Mouse (Mus musculus): ENCODE results near the gene Ppp2r5b. TPM values are rescaled to one million over a fixed set of nuclear protein-coding genes. Genes with fewer than 3 reads are reported as not detected.

Gene Ppp2r5b
- polyA plus RNA-seq, 1 experiment from 2014 or later = 22.1 TPM

GRCm38 (mm10) chr19:6262839-6263433, 27.3 kb upstream of the Ppp2r5b start:
- peak overlapping the region; percentile 52 for H3K4me2 ChIP-seq (ENCODE audit: low read depth, low read length)
- peak overlapping the region; percentile 80 for H3K27ac ChIP-seq (ENCODE audit: low read length)
- H3K9ac ChIP-seq (ENCODE audit: low read length) = peak overlapping the region; percentile 56
- peak; percentile 81 for ATAC-seq (ENCODE audit: insufficient read depth, low FRiP score)
- peaks cover 15% of the 10 kb centered on the region for H3K36me3 ChIP-seq (ENCODE audit: control insufficient read depth, insufficient read depth, low read length)
- WGBS = 70% methylated on average over 8 of the region's 8 CpGs
- H3K27me3 ChIP-seq (ENCODE audit: control insufficient read depth, insufficient read depth, low read length) = no peaks in the 10 kb centered on the region
- no peaks in the 10 kb centered on the region for H3K9me3 ChIP-seq (replicated peaks; ENCODE audit: control insufficient read depth, low read length)
- no peaks in the 10 kb centered on the region for H3K4me1 ChIP-seq (ENCODE audit: control insufficient read depth, insufficient read depth, low read length)
- peak overlapping the region; percentile 35 for H3K4me3 ChIP-seq (replicated peaks; ENCODE audit: low read length)

GRCm38 (mm10) chr19:6262222-6262621, 26.6 kb upstream of the Ppp2r5b start:
- H3K36me3 ChIP-seq (ENCODE audit: control insufficient read depth, insufficient read depth, low read length) = peaks cover 15% of the 10 kb centered on the region
- H3K9me3 ChIP-seq (replicated peaks; ENCODE audit: control insufficient read depth, low read length) = no peaks in the 10 kb centered on the region
- no peak overlapping the region for H3K9ac ChIP-seq (ENCODE audit: low read length)
- WGBS = 70% methylated on average over 7 of the region's 7 CpGs
- H3K27ac ChIP-seq (ENCODE audit: low read length) = peak overlapping the region; percentile 80
- H3K4me3 ChIP-seq (replicated peaks; ENCODE audit: low read length) = no peak overlapping the region
- no peaks in the 10 kb centered on the region for H3K27me3 ChIP-seq (ENCODE audit: control insufficient read depth, insufficient read depth, low read length)
- H3K4me1 ChIP-seq (ENCODE audit: control insufficient read depth, insufficient read depth, low read length) = no peaks in the 10 kb centered on the region
- ATAC-seq (ENCODE audit: insufficient read depth, low FRiP score) = no peak
- H3K4me2 ChIP-seq (ENCODE audit: low read depth, low read length) = no peak overlapping the region

- ATAC-seq (ENCODE audit: insufficient read depth, low FRiP score) = no peak
- Histone ChIP-seq H3K4me3 (replicated peaks; ENCODE audit: low read length) (no peak overlapping the region), H3K4me2 (ENCODE audit: low read depth, low read length) (no peak overlapping the region), H3K27ac (ENCODE audit: low read length) (no peak overlapping the region), H3K4me1 (ENCODE audit: control insufficient read depth, insufficient read depth, low read length) (no peaks in the 10 kb centered on the region), H3K9ac (ENCODE audit: low read length) (no peak overlapping the region), H3K9me3 (replicated peaks; ENCODE audit: control insufficient read depth, low read length) (no peaks in the 10 kb centered on the region), H3K27me3 (ENCODE audit: control insufficient read depth, insufficient read depth, low read length) (no peaks in the 10 kb centered on the region), H3K36me3 (ENCODE audit: control insufficient read depth, insufficient read depth, low read length) (peaks cover 19% of the 10 kb centered on the region)
- WGBS = 93% methylated on average over 14 of the region's 14 CpGs
These were observed 25.7 kb upstream of the Ppp2r5b start for GRCm38 (mm10) chr19:6261379-6261778.

- Histone ChIP-seq H3K4me1 (ENCODE audit: control insufficient read depth, insufficient read depth, low read length) (no peaks in the 10 kb centered on the region), H3K9me3 (replicated peaks; ENCODE audit: control insufficient read depth, low read length) (no peaks in the 10 kb centered on the region), H3K4me3 (replicated peaks; ENCODE audit: low read length) (no peak overlapping the region), H3K9ac (ENCODE audit: low read length) (no peak overlapping the region), H3K36me3 (ENCODE audit: control insufficient read depth, insufficient read depth, low read length) (peaks cover 19% of the 10 kb centered on the region), H3K27ac (ENCODE audit: low read length) (no peak overlapping the region), H3K4me2 (ENCODE audit: low read depth, low read length) (no peak overlapping the region), H3K27me3 (ENCODE audit: control insufficient read depth, insufficient read depth, low read length) (no peaks in the 10 kb centered on the region)
- WGBS = 89% methylated on average over 4 of the region's 4 CpGs
- ATAC-seq (ENCODE audit: insufficient read depth, low FRiP score) = no peak
These were observed 25.3 kb upstream of the Ppp2r5b start for GRCm38 (mm10) chr19:6260946-6261345.

- H3K27me3 ChIP-seq (ENCODE audit: control insufficient read depth, insufficient read depth, low read length) = no peaks in the 10 kb centered on the region
- no peaks in the 10 kb centered on the region for H3K9me3 ChIP-seq (replicated peaks; ENCODE audit: control insufficient read depth, low read length)
- H3K36me3 ChIP-seq (ENCODE audit: control insufficient read depth, insufficient read depth, low read length) = peaks cover 19% of the 10 kb centered on the region
- H3K4me1 ChIP-seq (ENCODE audit: control insufficient read depth, insufficient read depth, low read length) = no peaks in the 10 kb centered on the region
- H3K27ac ChIP-seq (ENCODE audit: low read length) = no peak overlapping the region
- no peak for ATAC-seq (ENCODE audit: insufficient read depth, low FRiP score)
- no peak overlapping the region for H3K9ac ChIP-seq (ENCODE audit: low read length)
- no peak overlapping the region for H3K4me3 ChIP-seq (replicated peaks; ENCODE audit: low read length)
- H3K4me2 ChIP-seq (ENCODE audit: low read depth, low read length) = no peak overlapping the region
- WGBS = 56% methylated on average over 2 of the region's 2 CpGs
These were observed 24.8 kb upstream of the Ppp2r5b start for GRCm38 (mm10) chr19:6260428-6260827.

- no peaks in the 10 kb centered on the region for H3K27me3 ChIP-seq (ENCODE audit: control insufficient read depth, insufficient read depth, low read length)
- H3K4me1 ChIP-seq (ENCODE audit: control insufficient read depth, insufficient read depth, low read length) = no peaks in the 10 kb centered on the region
- no peaks in the 10 kb centered on the region for H3K9me3 ChIP-seq (replicated peaks; ENCODE audit: control insufficient read depth, low read length)
- H3K4me3 ChIP-seq (replicated peaks; ENCODE audit: low read length) = no peak overlapping the region
- no peak overlapping the region for H3K9ac ChIP-seq (ENCODE audit: low read length)
- WGBS = 86% methylated on average over 4 of the region's 4 CpGs
- no peak for ATAC-seq (ENCODE audit: insufficient read depth, low FRiP score)
- no peak overlapping the region for H3K4me2 ChIP-seq (ENCODE audit: low read depth, low read length)
- H3K36me3 ChIP-seq (ENCODE audit: control insufficient read depth, insufficient read depth, low read length) = peaks cover 10% of the 10 kb centered on the region; the same call in 1 of the 2 replicates
- H3K27ac ChIP-seq (ENCODE audit: low read length) = no peak overlapping the region
These were observed 17.3 kb upstream of the Ppp2r5b start for GRCm38 (mm10) chr19:6253021-6253420.

- peaks cover 4% of the 10 kb centered on the region for H3K4me1 ChIP-seq (ENCODE audit: control insufficient read depth, insufficient read depth, low read length)
- no peaks in the 10 kb centered on the region for H3K9me3 ChIP-seq (replicated peaks; ENCODE audit: control insufficient read depth, low read length)
- no peak overlapping the region for H3K4me3 ChIP-seq (replicated peaks; ENCODE audit: low read length)
- WGBS = 92% methylated on average over 29 of the region's 29 CpGs
- H3K27me3 ChIP-seq (ENCODE audit: control insufficient read depth, insufficient read depth, low read length) = no peaks in the 10 kb centered on the region
- H3K36me3 ChIP-seq (ENCODE audit: control insufficient read depth, insufficient read depth, low read length) = peaks cover 20% of the 10 kb centered on the region; the same call in 1 of the 2 replicates
- no peak overlapping the region for H3K9ac ChIP-seq (ENCODE audit: low read length)
- no peak for ATAC-seq (ENCODE audit: insufficient read depth, low FRiP score)
- no peak overlapping the region for H3K4me2 ChIP-seq (ENCODE audit: low read depth, low read length)
- no peak overlapping the region for H3K27ac ChIP-seq (ENCODE audit: low read length)
These were observed 12.0 kb upstream of the Ppp2r5b start for GRCm38 (mm10) chr19:6247526-6248300.

- 36% methylated on average over 1 of the region's 1 CpGs for WGBS
- Histone ChIP-seq H3K9me3 (replicated peaks; ENCODE audit: control insufficient read depth, low read length) (no peaks in the 10 kb centered on the region), H3K4me2 (ENCODE audit: low read depth, low read length) (no peak overlapping the region), H3K27ac (ENCODE audit: low read length) (no peak overlapping the region), H3K9ac (ENCODE audit: low read length) (no peak overlapping the region), H3K27me3 (ENCODE audit: control insufficient read depth, insufficient read depth, low read length) (no peaks in the 10 kb centered on the region), H3K4me3 (replicated peaks; ENCODE audit: low read length) (no peak overlapping the region), H3K36me3 (ENCODE audit: control insufficient read depth, insufficient read depth, low read length) (peaks cover 13% of the 10 kb centered on the region; the same call in 1 of the 2 replicates), H3K4me1 (ENCODE audit: control insufficient read depth, insufficient read depth, low read length) (peaks cover 9% of the 10 kb centered on the region)
- no peak for ATAC-seq (ENCODE audit: insufficient read depth, low FRiP score)
These were observed 10.1 kb upstream of the Ppp2r5b start for GRCm38 (mm10) chr19:6245806-6246205.

- Histone ChIP-seq H3K9ac (ENCODE audit: low read length) (no peak overlapping the region), H3K4me2 (ENCODE audit: low read depth, low read length) (no peak overlapping the region), H3K4me1 (ENCODE audit: control insufficient read depth, insufficient read depth, low read length) (peaks cover 9% of the 10 kb centered on the region), H3K9me3 (replicated peaks; ENCODE audit: control insufficient read depth, low read length) (no peaks in the 10 kb centered on the region), H3K27me3 (ENCODE audit: control insufficient read depth, insufficient read depth, low read length) (no peaks in the 10 kb centered on the region), H3K4me3 (replicated peaks; ENCODE audit: low read length) (no peak overlapping the region), H3K27ac (ENCODE audit: low read length) (no peak overlapping the region), H3K36me3 (ENCODE audit: control insufficient read depth, insufficient read depth, low read length) (peaks cover 13% of the 10 kb centered on the region; the same call in 1 of the 2 replicates)
- no peak for ATAC-seq (ENCODE audit: insufficient read depth, low FRiP score)
- 63% methylated on average over 5 of the region's 5 CpGs for WGBS
These were observed 7.6 kb upstream of the Ppp2r5b start for GRCm38 (mm10) chr19:6243226-6243625.

Data from stomach, embryonic 16.5 days (tissue).